Mouse (Mus musculus): ENCODE measurements around the gene Dpp9. TPM values are rescaled to one million over a fixed set of nuclear protein-coding genes. Genes with fewer than 3 reads are reported as not detected.

Dpp9 gene
- total RNA-seq, 1 experiment from 2014 or later: 33.4 TPM

DNA sequence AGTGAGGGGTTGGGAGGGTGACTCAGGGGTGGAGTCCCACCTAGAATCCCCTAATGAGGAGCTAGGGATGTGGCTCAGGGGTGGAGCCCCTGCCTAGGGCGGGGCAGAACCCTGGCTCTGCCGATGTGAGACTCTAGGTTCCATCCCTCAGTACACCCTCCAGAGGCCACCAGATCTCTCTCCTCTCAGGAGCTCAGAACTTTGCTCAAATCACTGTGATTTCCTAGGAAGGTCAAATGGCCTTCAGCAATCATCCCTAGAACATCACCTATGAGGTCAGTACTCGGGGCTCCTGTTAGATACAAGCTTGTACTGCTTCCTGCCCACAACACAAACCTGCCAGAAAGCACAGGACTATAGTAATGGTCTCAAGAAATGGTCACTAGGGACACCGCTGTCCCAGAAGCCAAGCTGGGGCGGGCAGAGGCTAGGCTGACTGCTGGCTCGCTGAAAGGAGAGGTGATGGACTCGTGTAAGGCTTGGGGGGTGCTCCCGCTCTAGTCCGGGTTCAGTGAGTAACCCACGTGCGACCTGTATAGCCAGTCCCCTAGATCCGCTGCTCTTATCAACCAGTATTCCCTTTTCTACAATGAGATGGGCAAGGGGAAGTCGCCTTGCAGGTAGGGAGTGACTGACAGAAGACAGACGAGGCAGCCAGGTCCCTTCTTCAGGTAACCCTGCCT is 35.6 kb downstream of the Dpp9 start:
- DNase-seq: no peak

DNA sequence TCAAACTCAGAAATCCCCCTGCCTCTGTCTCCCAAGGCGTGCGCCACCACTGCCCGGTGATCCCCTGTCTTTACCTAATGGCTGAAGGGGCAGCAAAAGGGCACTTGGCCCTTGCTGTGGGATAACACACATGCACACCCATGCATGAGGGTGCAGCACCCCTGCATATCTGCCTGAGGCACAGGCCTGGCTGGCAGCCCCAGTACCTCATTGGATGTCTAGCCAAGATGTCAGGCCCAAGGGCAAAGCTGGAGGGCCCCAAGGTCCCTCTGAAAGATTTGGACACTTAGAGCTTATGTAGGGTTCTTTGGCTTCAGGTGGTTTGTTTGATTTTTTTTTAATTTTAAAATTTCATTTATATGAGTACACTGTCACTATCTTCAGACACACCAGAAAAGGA is 43.3 kb downstream of the Dpp9 start:
- peak; percentile 44 for DNase-seq

GRCm38 (mm10) chr17:56173401-56174046 is 45.2 kb downstream of the Dpp9 start:
- peak; percentile 36 for DNase-seq

DNA sequence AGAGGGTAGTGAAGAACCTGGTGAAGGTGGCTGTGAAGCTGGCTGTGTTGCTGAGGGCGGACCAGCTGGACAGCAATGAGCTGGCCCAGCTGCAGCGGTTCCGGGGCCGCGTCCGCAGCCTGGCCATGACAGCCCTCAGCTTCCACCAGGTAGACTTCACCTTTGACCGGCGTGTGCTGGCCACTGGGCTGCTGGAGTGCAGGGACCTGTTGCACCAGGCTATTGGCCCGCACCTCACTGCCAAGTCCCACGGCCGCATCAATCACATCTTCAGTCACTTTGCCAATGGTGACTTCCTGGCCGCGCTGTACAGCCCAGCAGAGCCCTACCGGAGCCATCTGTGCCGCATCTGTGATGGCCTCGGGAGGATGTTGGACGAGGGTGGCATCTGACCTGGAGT is 46.8 kb downstream of the Dpp9 start:
- DNase-seq: no peak

GRCm38 (mm10) chr17:56171456-56171855 is 47.2 kb downstream of the Dpp9 start:
- DNase-seq: peak; percentile 45

GRCm38 (mm10) chr17:56170636-56171035 is 48.1 kb downstream of the Dpp9 start:
- DNase-seq: peak; percentile 48

DNA sequence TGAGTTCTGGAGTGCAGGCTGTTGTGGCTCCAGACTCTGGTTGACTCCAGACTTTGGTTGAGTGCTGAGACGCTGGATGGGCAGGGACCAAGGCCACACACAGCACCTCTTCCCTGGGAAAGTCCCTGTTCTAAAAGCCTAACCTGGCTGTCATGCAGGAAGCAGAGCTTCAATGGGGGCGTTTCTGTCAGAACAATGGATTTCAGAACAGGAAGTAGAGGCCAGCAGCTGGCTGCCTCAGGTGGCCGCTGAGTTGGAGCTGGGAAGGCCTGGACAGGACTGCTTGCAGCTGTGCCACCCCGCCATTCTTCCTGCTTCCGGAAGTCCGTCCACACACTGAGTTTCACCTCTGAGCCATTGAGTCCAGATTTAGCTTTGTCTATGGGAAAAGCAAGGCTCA is 48.9 kb downstream of the Dpp9 start:
- DNase-seq: peak; percentile 63

DNA sequence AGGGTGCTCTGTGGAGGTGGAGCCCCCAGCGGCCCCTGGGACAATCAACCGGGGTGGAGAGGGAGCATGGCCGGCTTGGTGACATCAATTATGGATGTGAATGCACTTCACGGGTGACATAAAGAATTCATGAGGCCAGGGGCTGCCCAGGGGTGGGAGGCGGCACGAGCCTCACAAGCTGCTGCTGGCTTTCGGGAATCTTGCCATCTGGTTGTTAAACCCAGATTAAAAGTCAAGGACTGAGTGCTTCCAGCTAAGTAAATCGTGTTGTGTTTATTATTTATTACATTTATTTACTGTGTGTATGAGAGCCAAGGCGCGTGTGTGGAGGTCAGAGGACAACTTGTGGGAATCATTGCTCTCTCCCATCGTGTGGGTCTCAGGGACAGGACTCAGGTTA is 53.0 kb downstream of the Dpp9 start:
- DNase-seq: peak; percentile 49

- no peak for DNase-seq
These were observed 54.2 kb downstream of the Dpp9 start for GRCm38 (mm10) chr17:56164510-56164909.

- DNase-seq: peak; percentile 52
These were observed 55.1 kb downstream of the Dpp9 start for GRCm38 (mm10) chr17:56163523-56164102.

GRCm38 (mm10) chr17:56162231-56162774 is 56.4 kb downstream of the Dpp9 start, which contains the start of gene Tnfaip8l1:
TSS of gene Tnfaip8l1 (plus strand) at chr17:56162477.
- DNase-seq: peak; percentile 98

- DNase-seq: peak; percentile 82
These were observed 59.0 kb downstream of the Dpp9 start for GRCm38 (mm10) chr17:56159729-56160128.

DNA sequence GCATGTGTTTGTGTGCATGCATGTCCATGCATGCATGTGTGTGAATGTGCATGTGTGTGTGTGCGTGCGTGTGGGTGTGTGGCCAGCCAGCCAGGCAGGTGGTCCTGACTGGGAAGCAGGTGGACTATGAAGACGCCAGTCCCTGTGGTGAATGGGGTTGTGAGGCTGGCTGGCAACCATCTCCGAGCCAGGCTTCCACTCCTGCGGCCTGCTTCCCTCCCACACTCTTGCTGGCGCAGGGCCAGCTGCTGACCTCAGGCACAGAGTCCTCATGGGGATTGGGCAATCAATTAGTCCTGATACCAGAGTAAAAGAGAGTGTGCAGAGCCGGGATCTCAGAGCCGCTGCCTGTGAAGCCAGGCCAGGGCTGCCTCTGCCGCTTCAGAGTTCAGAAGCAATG is 65.1 kb downstream of the Dpp9 start:
- DNase-seq: peak; percentile 91

GRCm38 (mm10) chr17:56149897-56150296 is 68.8 kb downstream of the Dpp9 start:
- DNase-seq: no peak

GRCm38 (mm10) chr17:56148790-56149618 is 69.7 kb downstream of the Dpp9 start:
- no peak for DNase-seq

GRCm38 (mm10) chr17:56148280-56148679 is 70.4 kb downstream of the Dpp9 start:
- no peak for DNase-seq

DNA sequence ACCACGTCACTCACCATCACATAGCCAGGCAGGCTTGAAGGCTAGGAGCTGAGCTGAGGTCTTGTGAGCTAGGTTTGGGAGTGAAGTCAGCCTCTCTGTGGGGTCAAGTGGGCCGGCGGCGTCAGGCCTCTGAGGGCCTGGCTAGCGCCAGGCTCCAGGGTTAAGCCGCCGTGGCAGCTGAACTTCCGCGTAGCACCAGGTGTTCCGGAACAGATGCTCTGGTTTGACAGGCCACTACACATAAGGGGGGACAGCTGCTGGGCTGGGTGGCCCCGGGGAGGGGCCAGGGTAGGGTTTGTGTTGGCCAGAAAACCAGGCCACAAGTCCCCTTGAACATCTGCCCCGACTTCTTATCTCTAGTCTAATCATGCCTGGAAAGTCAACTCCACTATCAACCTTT is 71.3 kb downstream of the Dpp9 start:
- no peak for DNase-seq

- DNase-seq: no peak
These were observed 72.6 kb downstream of the Dpp9 start for GRCm38 (mm10) chr17:56146131-56146530.

DNA sequence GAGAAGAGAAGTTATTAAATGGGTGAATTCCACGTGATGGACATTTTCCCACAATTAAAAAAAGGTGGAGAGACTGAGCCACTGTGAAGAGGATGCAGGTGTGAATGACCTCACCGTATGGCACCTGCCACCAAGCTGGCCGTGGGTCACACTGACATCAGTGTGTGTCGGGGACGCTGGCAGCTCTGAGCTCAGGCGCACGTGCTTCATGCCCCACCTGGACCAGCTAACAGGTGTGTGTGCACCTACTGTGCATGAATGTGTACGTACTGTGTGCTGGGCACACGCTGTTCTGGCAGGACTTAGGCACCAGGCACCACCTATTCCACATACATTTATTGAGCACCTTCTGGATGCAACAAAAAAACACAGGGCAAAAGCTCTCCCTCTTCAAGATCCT is 74.2 kb downstream of the Dpp9 start:
- no peak for DNase-seq

- no peak for DNase-seq
These were observed 76.8 kb downstream of the Dpp9 start for GRCm38 (mm10) chr17:56141702-56142605.
